Mouse (Mus musculus) CH12.LX (cell line): ENCODE data around the gene Aip. TPM values are rescaled to one million over a fixed set of nuclear protein-coding genes. Genes with fewer than 3 reads are reported as not detected.

Experiments used
- DNase-seq: peaks from one replicate; pipeline ENCODE4 v3.0.0-alpha.2; 2013; ENCODE audit errors: extremely low read depth
- H3K27ac ChIP-seq: 2 replicates; pipeline ENCODE4 v1.5.1; 2012; ENCODE audit warnings: low read depth, mild to moderate bottlenecking, control low read depth, moderate library complexity; ENCODE audit not compliant: insufficient read depth
- H3K27me3 ChIP-seq: replicated peaks from 2 replicates; pipeline ENCODE3; 2012; ENCODE audit warnings: inconsistent platforms
- H3K36me3 ChIP-seq, 2 experiments: replicated peaks in 1 of 2; 2 replicates each; pipeline versions ENCODE3 to v1.6.1; 2012; ENCODE audit warnings: inconsistent platforms in 1 of 2, low read length in 1 of 2, mild to moderate bottlenecking in 1 of 2, mixed read lengths in 1 of 2, moderate library complexity in 1 of 2; ENCODE audit not compliant: control insufficient read depth in 1 of 2, insufficient read depth in 1 of 2
- H3K4me1 ChIP-seq, 2 experiments: 2 replicates each; pipeline ENCODE4 v1.6.1; 2012; ENCODE audit warnings: inconsistent platforms in 1 of 2, moderate library complexity in 1 of 2; ENCODE audit not compliant: insufficient read depth in 2 of 2, control insufficient read depth in 1 of 2
- H3K4me2 ChIP-seq: 2 replicates; pipeline ENCODE4 v1.6.1; 2012; ENCODE audit warnings: low read depth, mild to moderate bottlenecking, control low read depth; ENCODE audit not compliant: poor library complexity, insufficient read depth, severe bottlenecking
- H3K4me3 ChIP-seq, 3 experiments: fragments of 150-350 bp in 1 of 3; sonication (generic) in 1 of 3; replicated peaks in 1 of 3; 2 replicates each; pipeline versions ENCODE3 to v1.5.1; 2011 to 2012; ENCODE audit warnings: low read depth in 2 of 3, low read length in 2 of 3, mild to moderate bottlenecking in 2 of 3, moderate library complexity in 2 of 3, control low read depth in 1 of 3, improper control_type of control experiment in 1 of 3, inconsistent platforms in 1 of 3, mixed read lengths in 1 of 3; ENCODE audit not compliant: poor library complexity in 1 of 3
- H3K79me2 ChIP-seq: replicated peaks from 2 replicates; pipeline ENCODE4 v1.6.1; 2012; ENCODE audit warnings: mild to moderate bottlenecking, moderate library complexity; ENCODE audit not compliant: control insufficient read depth, poor library complexity, insufficient read depth, severe bottlenecking; ENCODE audit errors: extremely low read depth
- H3K9ac ChIP-seq: 2 replicates; pipeline ENCODE4 v1.6.1; 2012; ENCODE audit warnings: low read depth, mild to moderate bottlenecking, control low read depth, moderate library complexity; ENCODE audit not compliant: insufficient read depth
- H3K9me3 ChIP-seq: replicated peaks from 2 replicates; pipeline ENCODE3; 2012; ENCODE audit warnings: low read length, inconsistent platforms, mixed read lengths
- BHLHE40 ChIP-seq: IDR thresholded peaks from 2 replicates; pipeline ENCODE4 v1.6.1; 2011; ENCODE audit warnings: mild to moderate bottlenecking, low read depth, low read length, improper control_type of control experiment
- CHD1 ChIP-seq: IDR thresholded peaks from 2 replicates; pipeline ENCODE4 v1.6.1; 2012; ENCODE audit warnings: low read depth, low read length, improper control_type of control experiment, inconsistent platforms
- CTCF ChIP-seq, 2 experiments: IDR thresholded peaks in 1 of 2; conservative IDR thresholded peaks in 1 of 2; 2 replicates each; pipeline ENCODE4 v1.5.1; 2011 to 2012; ENCODE audit warnings: low read depth in 2 of 2, low read length in 2 of 2, improper control_type of control experiment in 1 of 2, inconsistent platforms in 1 of 2, mild to moderate bottlenecking in 1 of 2, moderate library complexity in 1 of 2
- ETS1 ChIP-seq: conservative IDR thresholded peaks from 2 replicates; pipeline ENCODE4 v1.6.1; 2012; ENCODE audit warnings: low read depth, mild to moderate bottlenecking, inconsistent platforms, low read length, improper control_type of control experiment, moderate library complexity
- GABPA ChIP-seq: IDR thresholded peaks from 2 replicates; pipeline ENCODE4 v1.6.1; 2012; ENCODE audit warnings: low read depth, low read length, improper control_type of control experiment, inconsistent platforms; ENCODE audit not compliant: insufficient replicate concordance
- HCFC1 ChIP-seq: IDR thresholded peaks from 2 replicates; pipeline ENCODE4 v1.6.1; 2012; ENCODE audit warnings: low read depth, mild to moderate bottlenecking, inconsistent platforms, low read length, improper control_type of control experiment
- KAT2A ChIP-seq: IDR thresholded peaks from 2 replicates; pipeline ENCODE4 v1.6.1; 2012; ENCODE audit warnings: low read length, improper control_type of control experiment, inconsistent platforms; ENCODE audit not compliant: insufficient replicate concordance
- MAFK ChIP-seq: IDR thresholded peaks from 2 replicates; pipeline ENCODE4 v1.6.1; 2011; ENCODE audit warnings: low read length, improper control_type of control experiment; ENCODE audit not compliant: insufficient replicate concordance
- MAZ ChIP-seq: IDR thresholded peaks from 2 replicates; pipeline ENCODE4 v1.6.1; 2012; ENCODE audit warnings: low read depth, mild to moderate bottlenecking, inconsistent platforms, low read length, improper control_type of control experiment, moderate library complexity
- MXI1 ChIP-seq: IDR thresholded peaks from 2 replicates; pipeline ENCODE4 v1.6.1; 2011; ENCODE audit warnings: mild to moderate bottlenecking, low read depth, low read length, improper control_type of control experiment
- NELFE ChIP-seq: IDR thresholded peaks from 2 replicates; pipeline ENCODE4 v1.6.1; 2011; ENCODE audit warnings: low read depth, low read length, improper control_type of control experiment
- POLR2AphosphoS2 ChIP-seq: IDR thresholded peaks from 2 replicates; pipeline ENCODE4 v1.6.1; 2011; ENCODE audit warnings: low read depth, low read length, improper control_type of control experiment
- RAD21 ChIP-seq: IDR thresholded peaks from 2 replicates; pipeline ENCODE4 v1.6.1; 2011; ENCODE audit warnings: low read depth, mild to moderate bottlenecking, low read length, improper control_type of control experiment, moderate library complexity
- SIN3A ChIP-seq: IDR thresholded peaks from 2 replicates; pipeline ENCODE4 v1.6.1; 2012; ENCODE audit warnings: low read length, improper control_type of control experiment, inconsistent platforms
- TBP ChIP-seq: conservative IDR thresholded peaks from 2 replicates; pipeline ENCODE4 v1.6.1; 2011; ENCODE audit warnings: low read depth, low read length, improper control_type of control experiment
- TCF12 ChIP-seq: IDR thresholded peaks from 2 replicates; pipeline ENCODE4 v1.6.1; 2014; ENCODE audit warnings: low read depth, mild to moderate bottlenecking, inconsistent platforms, low read length, improper control_type of control experiment
- UBTF ChIP-seq: IDR thresholded peaks from 2 replicates; pipeline ENCODE4 v1.6.1; 2012; ENCODE audit warnings: low read depth, mild to moderate bottlenecking, inconsistent platforms, low read length, improper control_type of control experiment, moderate library complexity
- USF1 ChIP-seq: IDR thresholded peaks from 2 replicates; pipeline ENCODE4 v1.6.1; 2014; ENCODE audit warnings: low read depth, mild to moderate bottlenecking, inconsistent platforms, low read length, improper control_type of control experiment
- ZC3H11A ChIP-seq: IDR thresholded peaks from 2 replicates; pipeline ENCODE4 v1.6.1; 2012; ENCODE audit warnings: low read depth, mild to moderate bottlenecking, inconsistent platforms, low read length, improper control_type of control experiment
- ZMIZ1 ChIP-seq: IDR thresholded peaks from 2 replicates; pipeline ENCODE4 v1.6.1; 2012; ENCODE audit warnings: low read depth, mild to moderate bottlenecking, inconsistent platforms, low read length, improper control_type of control experiment
- ZNF384 ChIP-seq: IDR thresholded peaks from 2 replicates; pipeline ENCODE4 v1.6.1; 2012; ENCODE audit warnings: low read depth, low read length, improper control_type of control experiment, inconsistent platforms
- dilution Hi-C: fragments of 300-500 bp; cut with MboI; formaldehyde crosslinking; loops from 2 replicates; pipeline ENCODE4 v1.14.3; 2020; ENCODE audit warnings: low sequenced_read_pairs; ENCODE audit not compliant: extremely low pct_unique_long_range_greater_than_20kb, extremely low pct_ligation_motif_present
- in situ Hi-C: fragments of 300-500 bp; cut with MboI; formaldehyde crosslinking; loops from 3 replicates; pipeline ENCODE4 v1.14.3; 2019; ENCODE audit warnings: low sequenced_read_pairs, low pct_ligation_motif_present, low pct_unique_long_range_greater_than_20kb, mixed read lengths
- polyA plus RNA-seq: library from polyadenylated mRNA; unstranded; fragments of >175 nt; gene quantifications from 2 replicates; pipeline ENCODE4 v1.2.1, GENCODE M21; 2012; ENCODE audit warnings: low read depth; ENCODE audit not compliant: insufficient read length
- total RNA-seq, 2 experiments: library from RNA; depleted of rRNA; stranded (reverse); fragments of 300-350 nt in 1 of 2; fragments of >200 nt in 1 of 2; gene quantifications; 2 replicates each; pipeline ENCODE4 v1.2.3; 2012 to 2014

Gene Aip
- total and polyA plus RNA-seq, 3 experiments, result 11.7 to 64.8 (median 39.7) TPM

DNA sequence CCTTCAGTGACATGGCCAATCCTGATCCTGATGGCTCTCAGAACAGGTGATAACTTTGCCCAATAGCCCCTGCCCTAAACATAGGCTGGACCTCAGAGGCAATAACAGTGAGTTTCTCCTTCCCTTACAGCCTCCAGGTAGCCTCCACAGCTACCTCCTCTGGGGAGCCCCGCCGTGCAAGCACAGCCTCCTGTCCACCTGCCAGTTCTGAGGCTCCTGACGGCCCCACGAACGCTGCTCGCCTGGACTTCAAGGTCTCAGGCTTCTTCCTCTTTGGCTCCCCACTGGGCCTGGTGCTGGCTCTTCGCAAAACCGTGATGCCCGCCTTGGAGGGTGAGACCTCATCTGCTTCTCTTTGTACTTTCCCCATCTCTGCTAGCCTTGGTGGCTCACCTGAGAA is 17.1 kb downstream of the Aip start:
- peaks cover 78 to 93% of the 10 kb centered on the region in 2 experiments for H3K36me3 ChIP-seq
- H3K9ac ChIP-seq, result no peak overlapping the region
- dilution Hi-C loops, result no loop called here

DNA sequence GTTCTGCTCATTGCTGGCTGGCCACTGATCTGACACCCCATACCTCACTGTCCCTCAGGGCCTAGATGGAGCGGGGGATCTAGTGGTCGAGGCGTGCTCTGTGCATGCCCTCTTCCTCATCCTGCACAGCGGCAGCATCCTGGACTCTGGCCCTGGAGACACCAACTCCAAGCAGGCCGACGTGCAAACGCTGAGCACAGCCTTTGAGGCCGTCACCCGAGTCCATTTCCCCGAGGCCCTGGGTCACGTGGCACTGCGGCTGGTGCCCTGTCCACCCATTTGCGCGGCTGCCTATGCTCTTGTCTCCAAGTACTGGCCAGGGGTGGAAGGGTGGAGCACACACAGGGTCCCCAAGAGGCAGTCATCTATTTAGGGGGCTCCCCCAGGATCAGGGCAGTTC is 19.0 kb downstream of the Aip start:
- no peak overlapping the region for H3K27ac ChIP-seq
- no peaks in the 10 kb centered on the region for H3K79me2 ChIP-seq
- no peak overlapping the region for H3K9ac ChIP-seq
- in situ Hi-C loops, result no loop called here
- H3K4me1 ChIP-seq, result peaks cover 0 to 30% of the 10 kb centered on the region in 2 experiments; a peak in 2 of 4 replicates
- no peaks in the 10 kb centered on the region for H3K27me3 ChIP-seq
- TF ChIP-seq MAZ, result no peak
- TF ChIP-seq SIN3A, result no peak
- no peak for TF ChIP-seq KAT2A
- no peak for TF ChIP-seq MXI1
- no peak for TF ChIP-seq HCFC1
- no peak for TF ChIP-seq ZC3H11A
- no peak for TF ChIP-seq GABPA
- no peak for TF ChIP-seq BHLHE40
- H3K9me3 ChIP-seq, result no peaks in the 10 kb centered on the region
- DNase-seq, result no peak
- H3K4me2 ChIP-seq, result no peak overlapping the region
- no peak overlapping the region for H3K4me3 ChIP-seq
- dilution Hi-C loops, result no loop called here
- H3K36me3 ChIP-seq, result peaks cover 76 to 94% of the 10 kb centered on the region in 2 experiments

More for the DNA sequence above, 17.1 kb downstream of the Aip start:
- in situ Hi-C loops, result no loop called here
- H3K27ac ChIP-seq, result no peak overlapping the region
- TF ChIP-seq ETS1 (no peak), POLR2AphosphoS2 (no peak), MAZ (no peak), ZMIZ1 (no peak), RAD21 (no peak), MAFK (no peak), CTCF (conservative IDR thresholded peaks at IDR 0.05 in 1 of 2, IDR thresholded peaks at IDR 0.05 in 1 of 2; ENCODE audit: low read depth in 2 of 2, low read length in 2 of 2) (no peak), HCFC1 (no peak), KAT2A (no peak), CHD1 (no peak), TCF12 (no peak), GABPA (no peak), UBTF (no peak), ZNF384 (no peak), USF1 (no peak), NELFE (no peak), TBP (no peak)
- DNase-seq, result no peak
- H3K79me2 ChIP-seq, result no peaks in the 10 kb centered on the region
- H3K4me2 ChIP-seq, result no peak overlapping the region
- H3K27me3 ChIP-seq, result no peaks in the 10 kb centered on the region
- no peaks in the 10 kb centered on the region for H3K9me3 ChIP-seq
- peaks cover 10 to 26% of the 10 kb centered on the region in 2 experiments for H3K4me1 ChIP-seq
- no peak overlapping the region for H3K4me3 ChIP-seq
